Mouse (Mus musculus) CH12.LX (cell line): ENCODE measurements around the gene Scml4.

Experiments used
- CHD2 ChIP-seq: IDR thresholded peaks from 2 replicates; pipeline ENCODE4 v1.6.1; 2011; ENCODE audit warnings: low read length, improper control_type of control experiment
- CTCF ChIP-seq, 2 experiments: IDR thresholded peaks in 1 of 2; conservative IDR thresholded peaks in 1 of 2; 2 replicates each; pipeline ENCODE4 v1.5.1; 2011 to 2012; ENCODE audit warnings: low read depth in 2 of 2, low read length in 2 of 2, improper control_type of control experiment in 1 of 2, inconsistent platforms in 1 of 2, mild to moderate bottlenecking in 1 of 2, moderate library complexity in 1 of 2
- EP300 ChIP-seq: IDR thresholded peaks from 2 replicates; pipeline ENCODE4 v1.6.1; 2011; ENCODE audit warnings: low read length, improper control_type of control experiment
- MAX ChIP-seq: IDR thresholded peaks from 2 replicates; pipeline ENCODE4 v1.6.1; 2011; ENCODE audit warnings: low read length, improper control_type of control experiment
- POLR2A ChIP-seq: IDR thresholded peaks from 2 replicates; pipeline ENCODE4 v1.6.1; 2011; ENCODE audit warnings: low read depth, mild to moderate bottlenecking, improper control_type of control experiment, low read length
- TCF12 ChIP-seq: IDR thresholded peaks from 2 replicates; pipeline ENCODE4 v1.6.1; 2014; ENCODE audit warnings: low read depth, mild to moderate bottlenecking, inconsistent platforms, low read length, improper control_type of control experiment
- UBTF ChIP-seq: IDR thresholded peaks from 2 replicates; pipeline ENCODE4 v1.6.1; 2012; ENCODE audit warnings: low read depth, mild to moderate bottlenecking, inconsistent platforms, low read length, improper control_type of control experiment, moderate library complexity
- ZKSCAN1 ChIP-seq: IDR thresholded peaks from 2 replicates; pipeline ENCODE4 v1.6.1; 2012; ENCODE audit warnings: low read depth, inconsistent platforms, low read length, improper control_type of control experiment, borderline replicate concordance
- ZMIZ1 ChIP-seq: IDR thresholded peaks from 2 replicates; pipeline ENCODE4 v1.6.1; 2012; ENCODE audit warnings: low read depth, mild to moderate bottlenecking, inconsistent platforms, low read length, improper control_type of control experiment
- ZNF384 ChIP-seq: IDR thresholded peaks from 2 replicates; pipeline ENCODE4 v1.6.1; 2012; ENCODE audit warnings: low read depth, low read length, improper control_type of control experiment, inconsistent platforms

- TF ChIP-seq ZMIZ1, result no peak
- TF ChIP-seq UBTF, result no peak
- no peak for TF ChIP-seq CTCF (conservative IDR thresholded peaks at IDR 0.05 in 1 of 2, IDR thresholded peaks at IDR 0.05 in 1 of 2; ENCODE audit: low read depth in 2 of 2, low read length in 2 of 2)
- no peak for TF ChIP-seq POLR2A
- no peak for TF ChIP-seq CHD2
- no peak for TF ChIP-seq ZNF384
- TF ChIP-seq TCF12, result no peak
- TF ChIP-seq EP300, result no peak
- TF ChIP-seq ZKSCAN1, result no peak
- no peak for TF ChIP-seq MAX
These were observed 16.0 kb downstream of the Scml4 start for GRCm38 (mm10) chr10:42876172-42876571.
